Mouse (Mus musculus) cerebellum, adult 2 months (tissue): Measurements from ENCODE around the gene Nek9.

Experiments
- CTCF ChIP-seq: fragments of 200-500 bp; IDR thresholded peaks from 2 replicates; pipeline ENCODE4 v1.5.1; 2011; ENCODE audit warnings: low read depth, mild to moderate bottlenecking, control low read depth, low read length, moderate library complexity, borderline replicate concordance; ENCODE audit not compliant: insufficient read depth
- POLR2A ChIP-seq: fragments of 200-500 bp; IDR thresholded peaks from 2 replicates; pipeline ENCODE4 v1.6.1; 2011; ENCODE audit warnings: low read length, control low read depth, borderline replicate concordance; ENCODE audit not compliant: insufficient read depth

DNA sequence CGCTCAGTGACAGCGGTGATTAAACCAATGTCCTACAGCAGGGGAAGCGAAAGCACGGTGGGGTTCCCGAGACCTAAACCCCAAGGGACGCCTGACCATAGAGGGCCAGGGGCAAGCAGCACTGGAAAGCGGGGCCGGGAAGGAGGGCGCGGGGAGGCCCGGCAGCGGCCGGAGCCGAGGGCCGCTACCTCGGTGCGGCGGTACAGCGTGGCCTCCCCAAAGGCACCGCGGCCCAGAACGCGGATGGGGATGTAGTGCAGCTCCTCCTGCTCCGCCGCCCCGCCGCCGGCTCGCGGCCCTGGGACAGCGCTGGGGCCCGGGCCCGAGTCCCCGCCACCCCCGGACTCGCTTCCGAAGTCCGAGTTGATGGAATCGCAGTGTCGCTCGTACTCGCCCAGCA lies 347 bp downstream of the Nek9 start:
- TF ChIP-seq CTCF (no peak), POLR2A (no peak)
